7 mouse cellular contexts compared by ENCODE assay signal in the genomic region with DNA sequence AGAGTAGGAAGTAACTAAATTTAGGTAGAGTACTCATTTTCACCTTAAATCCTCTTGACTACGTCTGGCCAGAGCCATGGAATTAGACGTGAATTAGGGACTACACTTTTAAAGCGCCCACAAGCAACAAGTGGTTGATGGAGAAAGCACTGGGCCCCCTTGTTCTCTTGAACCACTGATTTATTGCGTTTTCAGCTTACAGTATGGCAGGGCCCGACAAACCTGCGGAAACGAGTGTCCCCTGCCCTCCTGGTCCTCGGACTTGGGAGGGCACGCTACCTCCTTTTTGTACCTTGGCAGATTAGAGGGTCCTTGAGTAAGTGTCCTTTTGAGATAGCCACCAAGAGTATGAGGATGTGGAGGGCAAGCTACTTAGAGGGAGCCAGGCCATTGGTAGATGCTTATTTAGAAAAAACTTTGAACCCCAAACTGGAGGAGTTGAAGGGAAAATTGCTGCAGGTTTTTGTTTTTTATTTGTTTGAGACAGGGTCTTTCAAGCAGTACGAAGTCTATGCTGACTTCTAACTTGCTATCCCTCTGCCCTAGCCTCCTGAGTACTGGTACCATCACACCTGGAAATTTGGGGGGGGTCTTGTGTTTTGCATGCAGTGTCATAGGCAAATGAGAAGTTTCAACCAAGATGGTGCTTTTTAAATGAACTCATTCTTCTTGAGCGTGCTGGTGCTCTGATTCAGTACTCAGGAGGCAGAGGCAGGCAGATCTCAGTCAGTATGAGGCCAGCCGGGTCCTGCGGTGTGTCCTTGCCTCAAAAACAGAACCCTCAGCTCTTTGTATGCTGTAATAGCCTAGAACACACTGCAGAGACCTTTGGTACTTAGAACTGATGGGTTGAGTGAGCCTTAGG. TPM values are rescaled to one million over a fixed set of nuclear protein-coding genes. Genes with fewer than 3 reads are reported as not detected.
A peak's percentile ranks its signal among the peaks of the same experiment; 100 is the strongest.
DNase-seq lines count a peak whose midpoint lies in the region; ATAC-seq and TF ChIP-seq lines count a peak whose summit lies in the region.

No protein-coding gene starts in this region.

- H3K4me3 ChIP-seq in lung, embryonic 14.5 days (ENCODE audit: low read depth, low read length): peak overlapping the region; percentile 90
- H3K4me3 ChIP-seq in embryonic facial prominence, embryonic 15.5 days (replicated peaks): peak overlapping the region; percentile 79
- H3K4me3 ChIP-seq in intestine, postnatal 0 days (ENCODE audit: low read depth, low read length): peak overlapping the region; percentile 89
- H3K4me3 ChIP-seq in small intestine, adult 2 months (ENCODE audit: low read depth, low read length): peak overlapping the region; percentile 46

- H3K4me2 ChIP-seq in lung, embryonic 14.5 days: peak overlapping the region; percentile 70
- peak overlapping the region; percentile 86 for H3K4me2 ChIP-seq in embryonic facial prominence, embryonic 15.5 days (replicated peaks)
- H3K4me2 ChIP-seq in intestine, postnatal 0 days (replicated peaks; ENCODE audit: low read depth): peak overlapping the region; percentile 90

- TF ChIP-seq CTCF in lung, embryonic 14.5 days (IDR thresholded peaks at IDR 0.05; ENCODE audit: low read depth): no peak
- TF ChIP-seq CTCF in intestine, postnatal 0 days (IDR thresholded peaks at IDR 0.05; ENCODE audit: low read depth): no peak
- TF ChIP-seq CTCF in small intestine, adult 2 months (IDR thresholded peaks at IDR 0.05; ENCODE audit: extremely low read depth, insufficient read length, insufficient replicate concordance, low read depth, low read length): no peak

- peak overlapping the region; percentile 100 for H3K9ac ChIP-seq in lung, embryonic 14.5 days
- H3K9ac ChIP-seq in embryonic facial prominence, embryonic 15.5 days: peak overlapping the region; percentile 97; the same call in 1 of the 2 replicates
- no peak overlapping the region for H3K9ac ChIP-seq in intestine, postnatal 0 days (ENCODE audit: low read depth, low read length)

- 0 out of 2 replicates have a peak, but pooled peaks cover 2% of the 10 kb centered on the region for H3K36me3 ChIP-seq in lung, embryonic 14.5 days (ENCODE audit: insufficient read depth)
- no peaks in the 10 kb centered on the region for H3K36me3 ChIP-seq in embryonic facial prominence, embryonic 15.5 days
- no peaks in the 10 kb centered on the region for H3K36me3 ChIP-seq in intestine, postnatal 0 days (ENCODE audit: control insufficient read depth, insufficient read depth)
- H3K36me3 ChIP-seq in small intestine, adult 2 months (ENCODE audit: control insufficient read depth, insufficient read depth, low read length): no peaks in the 10 kb centered on the region

- H3K27me3 ChIP-seq in lung, embryonic 14.5 days (ENCODE audit: insufficient read depth, low read length): no peaks in the 10 kb centered on the region
- no peaks in the 10 kb centered on the region for H3K27me3 ChIP-seq in embryonic facial prominence, embryonic 15.5 days
- H3K27me3 ChIP-seq in intestine, postnatal 0 days (replicated peaks; ENCODE audit: control insufficient read depth, insufficient read depth, low read length): no peaks in the 10 kb centered on the region
- no peaks in the 10 kb centered on the region for H3K27me3 ChIP-seq in small intestine, adult 2 months (ENCODE audit: control insufficient read depth, insufficient read depth, low read length)

- DNase-seq in lung, embryonic 14.5 days: no peak
- no peak for DNase-seq in lung, postnatal 4 days
- no peak for DNase-seq in gastrocnemius, postnatal 4 days (ENCODE audit: low spot score in 2 of 2)
- no peak for DNase-seq in adrenal gland, adult 8-10 months

- no peaks in the 10 kb centered on the region for H3K9me3 ChIP-seq in lung, embryonic 14.5 days (ENCODE audit: low read depth, low read length)
- H3K9me3 ChIP-seq in embryonic facial prominence, embryonic 15.5 days (replicated peaks): no peaks in the 10 kb centered on the region
- H3K9me3 ChIP-seq in intestine, postnatal 0 days (ENCODE audit: control insufficient read depth): no peaks in the 10 kb centered on the region

- H3K4me1 ChIP-seq in lung, embryonic 14.5 days (ENCODE audit: insufficient read depth): peaks cover 16% of the 10 kb centered on the region
- H3K4me1 ChIP-seq in embryonic facial prominence, embryonic 15.5 days: peaks cover 47% of the 10 kb centered on the region
- H3K4me1 ChIP-seq in intestine, postnatal 0 days (replicated peaks; ENCODE audit: control insufficient read depth, insufficient read depth, low read length): 0 out of 2 replicates have a peak, but pooled peaks cover 9% of the 10 kb centered on the region
- peaks cover 13% of the 10 kb centered on the region for H3K4me1 ChIP-seq in small intestine, adult 2 months (ENCODE audit: control insufficient read depth, insufficient read depth, insufficient read length, low read length)

- no peak for ATAC-seq in lung, embryonic 14.5 days (ENCODE audit: insufficient read depth)
- ATAC-seq in embryonic facial prominence, embryonic 15.5 days (ENCODE audit: insufficient number of reproducible peaks, low FRiP score, low TSS enrichment, low read depth): no peak
- ATAC-seq in intestine, postnatal 0 days: no peak

- H3K27ac ChIP-seq in lung, embryonic 14.5 days (ENCODE audit: low read depth): peak overlapping the region; percentile 100
- H3K27ac ChIP-seq in embryonic facial prominence, embryonic 15.5 days (replicated peaks): peak overlapping the region; percentile 99
- no peak overlapping the region; the same call in 1 of the 2 replicates for H3K27ac ChIP-seq in intestine, postnatal 0 days (ENCODE audit: low read depth, low read length)
- 0 out of 2 replicates have a peak overlapping the region, but pooled peaks have one; percentile 86 for H3K27ac ChIP-seq in small intestine, adult 2 months (ENCODE audit: insufficient read depth, low read depth, low read length)

- WGBS in lung, embryonic 14.5 days: 30% methylated on average over 13 of the region's 13 CpGs
- 30% methylated on average over 13 of the region's 13 CpGs for WGBS in embryonic facial prominence, embryonic 15.5 days
- WGBS in intestine, postnatal 0 days: 33% methylated on average over 13 of the region's 13 CpGs
- 35% methylated on average over 13 of the region's 13 CpGs for WGBS in small intestine, adult 2 months

- TF ChIP-seq POLR2A in small intestine, adult 2 months (IDR thresholded peaks at IDR 0.05; ENCODE audit: low read depth, low read length): no peak

RNA-seq across cellular contexts. Expression of a gene that starts 2.4 kb away (rescaled TPM):
- polyA plus RNA-seq in lung, embryonic 14.5 days (2014; fragmentation: Nextera tagmentation; extraction: Ambion mirVana): 315 and 330 TPM in 2 replicates
- 259 and 284 TPM in 2 replicates for polyA plus RNA-seq in embryonic facial prominence, embryonic 15.5 days (2015; fragmentation: Nextera tagmentation; extraction: Ambion mirVana)
- polyA plus RNA-seq in intestine, postnatal 0 days (2015; fragmentation: Nextera tagmentation; extraction: Ambion mirVana): 98.5 and 105 TPM in 2 replicates
- polyA plus RNA-seq in small intestine, adult 2 months (2012; rRNA removed): 12.4 and 23.4 TPM in 2 replicates
- 100 to 1,000 TPM; 121 to 131 TPM for total RNA-seq in gastrocnemius, postnatal 4 days (2021)
- total RNA-seq in adrenal gland, adult 8-10 months (2022): 100 to 1,000 TPM; 104 to 129 (median 117) TPM

RNA-seq across cellular contexts. Expression of a gene that starts 36.0 kb away (rescaled TPM):
- polyA plus RNA-seq in lung, embryonic 14.5 days (2014; fragmentation: Nextera tagmentation; extraction: Ambion mirVana): 75.8 and 77.9 TPM in 2 replicates
- 79.8 and 85.1 TPM in 2 replicates for polyA plus RNA-seq in embryonic facial prominence, embryonic 15.5 days (2015; fragmentation: Nextera tagmentation; extraction: Ambion mirVana)
- 67.4 and 81.3 TPM in 2 replicates for polyA plus RNA-seq in intestine, postnatal 0 days (2015; fragmentation: Nextera tagmentation; extraction: Ambion mirVana)
- 21.2 and 36.0 TPM in 2 replicates for polyA plus RNA-seq in small intestine, adult 2 months (2012; rRNA removed)
- total RNA-seq in gastrocnemius, postnatal 4 days (2021): 10 to 100 TPM; 54.0 to 60.9 TPM
- total RNA-seq in adrenal gland, adult 8-10 months (2022): 10 to 100 TPM; 35.0 to 43.4 (median 38.6) TPM

RNA-seq across cellular contexts. Expression of a gene that starts 39.8 kb away (rescaled TPM):
- polyA plus RNA-seq in lung, embryonic 14.5 days (2014; fragmentation: Nextera tagmentation; extraction: Ambion mirVana): 0.55 and 0.74 TPM in 2 replicates
- 0.68 and 1.0 TPM in 2 replicates for polyA plus RNA-seq in embryonic facial prominence, embryonic 15.5 days (2015; fragmentation: Nextera tagmentation; extraction: Ambion mirVana)
- polyA plus RNA-seq in intestine, postnatal 0 days (2015; fragmentation: Nextera tagmentation; extraction: Ambion mirVana): 0.21 and 0.22 TPM in 2 replicates
- 0.04 TPM in 1 of 2 replicates, not detected in the other for polyA plus RNA-seq in small intestine, adult 2 months (2012; rRNA removed)
- under 1 TPM in 1 of 2 experiments, not detected in 1; 0.54 TPM for total RNA-seq in gastrocnemius, postnatal 4 days (2021)
- under 1 TPM in 1 of 4 experiments, not detected in 3; 0.11 TPM for total RNA-seq in adrenal gland, adult 8-10 months (2022)
